Mouse (Mus musculus) heart, adult 2 months (tissue): ENCODE measurements at regions not wholly inside any gene's neighbourhood (a gene's known extent, or its start where the extent isn't known, plus 50 kb on each side); places are given as distances from the start of the nearest gene placed in this dataset.

Experiments
- DNase-seq, 2 experiments: peaks; one replicate each; pipeline ENCODE4 v3.0.0; 2021
- H3K27ac ChIP-seq: fragments of 200-600 bp; 2 replicates; pipeline ENCODE4 v1.8.1; 2022
- H3K27me3 ChIP-seq: fragments of 200-500 bp; 2 replicates; pipeline ENCODE4 v1.6.1; 2012; ENCODE audit warnings: mild to moderate bottlenecking, low read length, inconsistent platforms, mixed read lengths; ENCODE audit not compliant: control insufficient read depth, insufficient read depth
- H3K36me3 ChIP-seq: fragments of 200-500 bp; 2 replicates; pipeline ENCODE4 v1.6.1; 2012; ENCODE audit warnings: low read length, inconsistent platforms; ENCODE audit not compliant: control insufficient read depth, insufficient read depth
- H3K4me1 ChIP-seq: fragments of 200-500 bp; 2 replicates; pipeline ENCODE4 v1.6.1; 2011; ENCODE audit warnings: low read length; ENCODE audit not compliant: control insufficient read depth, insufficient read depth
- H3K4me3 ChIP-seq: fragments of 200-600 bp; 2 replicates; pipeline ENCODE4 v1.8.1; 2022
- H3K79me2 ChIP-seq: fragments of 200-500 bp; replicated peaks from 2 replicates; pipeline ENCODE4 v1.6.1; 2012; ENCODE audit warnings: mild to moderate bottlenecking, inconsistent platforms, low read length, moderate library complexity, mixed read lengths; ENCODE audit not compliant: control insufficient read depth, insufficient read depth
- H3K9ac ChIP-seq: fragments of 200-500 bp; 2 replicates; pipeline ENCODE4 v1.6.1; 2012; ENCODE audit warnings: low read depth, mild to moderate bottlenecking, control low read depth, inconsistent platforms, low read length, mixed read lengths
- CTCF ChIP-seq: fragments of 200-600 bp; IDR thresholded peaks from 2 replicates; pipeline ENCODE4 v1.8.1; 2022; ENCODE audit warnings: antibody characterized with exemption, mild to moderate bottlenecking, moderate library complexity
- EP300 ChIP-seq: fragments of 200-500 bp; IDR thresholded peaks from 2 replicates; pipeline ENCODE4 v1.6.1; 2011; ENCODE audit warnings: low read depth, low read length, control low read depth; ENCODE audit not compliant: insufficient read depth
- POLR2A ChIP-seq: fragments of 200-500 bp; IDR thresholded peaks from 2 replicates; pipeline ENCODE4 v1.6.1; 2011; ENCODE audit warnings: mild to moderate bottlenecking, low read depth, low read length, control low read depth; ENCODE audit not compliant: insufficient read depth
- WGBS: fragments of 180-500 bp; shearing (Covaris S2); methylation state at CpG from one replicate; pipeline ENCODE4 v1.1.7; 2018; 5-methylcytosine and 5-hydroxymethylcytosine counted together
- intact Hi-C: fragments of 180-260 bp; cut with DNase I; formaldehyde crosslinking; loops from one replicate; pipeline ENCODE4 v1.15.1; 2025

GRCm38 (mm10) chr4:89524260-89525200 is 154.7 kb upstream of the Dmrta1 start:
- peak; percentile 42; the same call in 1 of the 2 replicates for TF ChIP-seq EP300
- no peak for TF ChIP-seq POLR2A
- TF ChIP-seq CTCF: peak; percentile 79
- peak; percentile 57 to 62 for DNase-seq
- H3K27ac ChIP-seq: no peak overlapping the region
- no peaks in the 10 kb centered on the region for H3K36me3 ChIP-seq
- intact Hi-C loops: loop anchor here (1.0 to 10.0 kb wide), 3 partner anchors 232 to 660 kb away; partner anchors contain the start of gene Cdkn2a
- WGBS: 2% methylated on average over 40 of the region's 40 CpGs
- no peaks in the 10 kb centered on the region for H3K79me2 ChIP-seq
- H3K4me1 ChIP-seq: no peaks in the 10 kb centered on the region
- no peaks in the 10 kb centered on the region for H3K27me3 ChIP-seq
- H3K9ac ChIP-seq: peak overlapping the region; percentile 24
- peak overlapping the region; percentile 56 for H3K4me3 ChIP-seq

GRCm38 (mm10) chr4:89523423-89524259 is 155.6 kb upstream of the Dmrta1 start:
- no peak for DNase-seq
- Histone ChIP-seq H3K4me1 (no peaks in the 10 kb centered on the region), H3K27me3 (no peaks in the 10 kb centered on the region), H3K4me3 (no peak overlapping the region), H3K27ac (no peak overlapping the region), H3K79me2 (no peaks in the 10 kb centered on the region), H3K9ac (no peak overlapping the region), H3K36me3 (no peaks in the 10 kb centered on the region)
- intact Hi-C loops: loop anchor here (1.0 to 10.0 kb wide), 2 partner anchors 378 to 659 kb away; no protein-coding TSS in a partner anchor
- whole genome bisulfite sequencing: 18% methylated on average over 10 of the region's 10 CpGs
- no peak for TF ChIP-seq CTCF
- no peak for TF ChIP-seq EP300
- no peak for TF ChIP-seq POLR2A

- WGBS: 90% methylated on average over 3 of the region's 3 CpGs
- no peak overlapping the region for H3K27ac ChIP-seq
- no peaks in the 10 kb centered on the region for H3K4me1 ChIP-seq
- H3K36me3 ChIP-seq: no peaks in the 10 kb centered on the region
- no peaks in the 10 kb centered on the region for H3K27me3 ChIP-seq
- H3K79me2 ChIP-seq: no peaks in the 10 kb centered on the region
- no peak overlapping the region for H3K9ac ChIP-seq
- H3K4me3 ChIP-seq: no peak overlapping the region
- TF ChIP-seq EP300 (no peak), CTCF (no peak)
- intact Hi-C loops: no loop called here
- no peak for DNase-seq
Measured at GRCm38 (mm10) chr4:89518027-89518426, 161.2 kb upstream of the Dmrta1 start.

- TF ChIP-seq POLR2A (no peak), CTCF (no peak), EP300 (no peak)
- no peak overlapping the region for H3K27ac ChIP-seq
- no peaks in the 10 kb centered on the region for H3K36me3 ChIP-seq
- intact Hi-C loops: no loop called here
- no peaks in the 10 kb centered on the region for H3K79me2 ChIP-seq
- no peaks in the 10 kb centered on the region for H3K27me3 ChIP-seq
- H3K9ac ChIP-seq: no peak overlapping the region
- no peaks in the 10 kb centered on the region for H3K4me1 ChIP-seq
- H3K4me3 ChIP-seq: no peak overlapping the region
- WGBS: 25% methylated on average over 7 of the region's 7 CpGs
- DNase-seq: no peak
Measured at GRCm38 (mm10) chr4:89515823-89516411, 163.3 kb upstream of the Dmrta1 start.

GRCm38 (mm10) chr4:89514981-89515380 is 164.3 kb upstream of the Dmrta1 start:
- no peak overlapping the region for H3K27ac ChIP-seq
- H3K79me2 ChIP-seq: no peaks in the 10 kb centered on the region
- TF ChIP-seq POLR2A (no peak), EP300 (no peak), CTCF (no peak)
- H3K27me3 ChIP-seq: no peaks in the 10 kb centered on the region
- intact Hi-C loops: no loop called here
- no peaks in the 10 kb centered on the region for H3K36me3 ChIP-seq
- H3K4me1 ChIP-seq: no peaks in the 10 kb centered on the region
- 54% methylated on average over 7 of the region's 7 CpGs for WGBS
- H3K4me3 ChIP-seq: no peak overlapping the region
- no peak for DNase-seq
- H3K9ac ChIP-seq: no peak overlapping the region
